Mouse (Mus musculus) kidney, embryonic 15.5 days (tissue): ENCODE results near the gene Klk1b8. TPM values are rescaled to one million over a fixed set of nuclear protein-coding genes. Genes with fewer than 3 reads are reported as not detected.

Experiments
- polyA plus RNA-seq: library from polyadenylated mRNA; unstranded; fragments of >200 nt; fragmentation: Nextera tagmentation; extraction: Ambion mirVana; gene quantifications from 2 replicates; pipeline ENCODE4 v1.2.1, GENCODE M21; 2015

Klk1b8 gene
- polyA plus RNA-seq, 1 experiment from 2014 or later, result not detected

Other genes with a start within 250 kb of the Klk1b8 start
- gene Klk13, start 238.1 kb upstream of the Klk1b8 start, polyA plus RNA-seq, result 0.47 and 0.64 TPM in 2 replicates
- not detected in 2 replicates for gene Klk12, start 181.8 kb upstream of the Klk1b8 start, polyA plus RNA-seq
- gene Klk11, start 176.1 kb upstream of the Klk1b8 start, polyA plus RNA-seq, result 0.14 and 1.0 TPM in 2 replicates
- gene Klk10, start 169.6 kb upstream of the Klk1b8 start, polyA plus RNA-seq, result 0.58 and 2.3 TPM in 2 replicates
- gene Klk9, start 158.8 kb upstream of the Klk1b8 start, polyA plus RNA-seq, result 0.22 and 0.23 TPM in 2 replicates
- gene Klk8, start 153.1 kb upstream of the Klk1b8 start, polyA plus RNA-seq, result 29.0 and 32.5 TPM in 2 replicates
- gene Klk7, start 139.4 kb upstream of the Klk1b8 start, polyA plus RNA-seq, result 0.08 TPM in 1 of 2 replicates, not detected in the other
- 0.18 TPM in 1 of 2 replicates, not detected in the other for gene Klk6, start 126.2 kb upstream of the Klk1b8 start, polyA plus RNA-seq
- not detected in 2 replicates for gene Klk5, start 108.7 kb upstream of the Klk1b8 start, polyA plus RNA-seq
- 0.12 TPM in 1 of 2 replicates, not detected in the other for gene Klk4, start 69.5 kb upstream of the Klk1b8 start, polyA plus RNA-seq
- gene Klk15, start 16.9 kb upstream of the Klk1b8 start, polyA plus RNA-seq, result not detected in 2 replicates
- not detected in 2 replicates for gene Klk1b1, start 16.1 kb downstream of the Klk1b8 start, polyA plus RNA-seq
- gene Klk1b9, start 25.4 kb downstream of the Klk1b8 start, polyA plus RNA-seq, result not detected in 2 replicates
- not detected in 2 replicates for gene Klk1b11, start 45.2 kb downstream of the Klk1b8 start, polyA plus RNA-seq
- gene Klk1b26, start 61.5 kb downstream of the Klk1b8 start, polyA plus RNA-seq, result 0.10 and 0.42 TPM in 2 replicates
- 0.19 TPM in 1 of 2 replicates, not detected in the other for gene Klk1b27, start 101.6 kb downstream of the Klk1b8 start, polyA plus RNA-seq
- gene Klk1b21, start 151.7 kb downstream of the Klk1b8 start, polyA plus RNA-seq, result not detected in 2 replicates
- not detected in 2 replicates for gene Klk1b22, start 162.0 kb downstream of the Klk1b8 start, polyA plus RNA-seq
- not detected in 2 replicates for gene Klk1b16, start 186.1 kb downstream of the Klk1b8 start, polyA plus RNA-seq
- not detected in 2 replicates for gene Klk1b24, start 237.6 kb downstream of the Klk1b8 start, polyA plus RNA-seq
- gene Klk1b3, start 247.5 kb downstream of the Klk1b8 start, polyA plus RNA-seq, result not detected in 2 replicates